8 mouse cellular contexts compared by ENCODE assay signal in genomic region chr8:91531971-91532370, GRCm38 (mm10).
DNase-seq lines count a peak whose midpoint lies in the region; ATAC-seq lines count a peak whose summit lies in the region.

No protein-coding gene starts in this region.

- ATAC-seq in CD4-positive, CD25-positive, alpha-beta regulatory T cell, adult 4 months = peak; percentile 41
- ATAC-seq in common myeloid progenitor, adult 5-6 weeks (replicated peaks; ENCODE audit: low read depth, poor library complexity, severe bottlenecking) = peak; percentile 77

- DNase-seq in ZHBTc4 (ENCODE audit: low read depth, low spot score) = peak; percentile 71
- DNase-seq in gastrocnemius, postnatal 4 days (ENCODE audit: low spot score in 2 of 2) = peak; percentile 70 to 82
- peak; percentile 81 to 93 for DNase-seq in kidney, postnatal 25 days
- DNase-seq in lung, adult 18-20 months = peak; percentile 60 to 73
- DNase-seq in retina, embryonic 14.5 days (ENCODE audit: low spot score) = peak; percentile 91
- peak; percentile 47 for DNase-seq in urinary bladder, postnatal 10 days (ENCODE audit: low spot score)

Comparison
In these comparisons a context has a peak if more than half of its experiments do, and no peak if none do; other contexts are left out.
1. Peak in every context shown above with its lines: DNase-seq and ATAC-seq.